Mouse (Mus musculus) gastrocnemius, postnatal 4 days (tissue): Measurements from ENCODE around the gene Vmn1r225. TPM values are rescaled to one million over a fixed set of nuclear protein-coding genes. Genes with fewer than 3 reads are reported as not detected.
"Not testable (repeated sequence)": the region's sequence is repeated elsewhere in the genome, so short reads cannot be mapped to it uniquely, and the experiment has no call there.

Experiments
- DNase-seq, 2 experiments: peaks; one replicate each; pipeline ENCODE4 v3.0.0; 2021 to 2022; ENCODE audit warnings: low spot score in 2 of 2, mixed read lengths in 2 of 2
- long read RNA-seq, 2 experiments: library from polyadenylated mRNA; stranded (forward); transcript quantifications; one replicate each; pipeline ENCODE4 v2.0.0; 2021
- total RNA-seq, 2 experiments: library from RNA; stranded (reverse); gene quantifications; 2 replicates each; pipeline ENCODE4 v1.2.3; 2021

The Vmn1r225 gene
- not detected for total RNA-seq
- long read RNA-seq, experiment 1 = 0 reads
- long read RNA-seq, experiment 2 = 0 reads

- DNase-seq = no peak
Measured at GRCm38 (mm10) chr17:20497858-20498257, at the start of gene Vmn1r225. TSS of gene Vmn1r225 (plus strand) at chr17:20498158.

GRCm38 (mm10) chr17:20473311-20473710, 24.6 kb upstream of the Vmn1r225 start:
- no peak for DNase-seq

GRCm38 (mm10) chr17:20481231-20481630, 16.7 kb upstream of the Vmn1r225 start, which contains the start of gene Vmn2r108:
TSS of gene Vmn2r108 (minus strand) at chr17:20481331.
- DNase-seq = no peak

- DNase-seq = not testable (repeated sequence)
Measured at GRCm38 (mm10) chr17:20508247-20508646, 10.3 kb downstream of the Vmn1r225 start.

Other genes with a start within 250 kb of the Vmn1r225 start
- not detected for gene Vmn2r106, start 212.6 kb upstream of the Vmn1r225 start, total RNA-seq
- not detected for gene Vmn2r107, start 152.9 kb upstream of the Vmn1r225 start, total RNA-seq
- not detected for gene Vmn1r224, start 84.0 kb upstream of the Vmn1r225 start, total RNA-seq
- not detected for gene Vmn2r108, start 16.8 kb upstream of the Vmn1r225 start, total RNA-seq
- not detected for gene Vmn2r109, start 66.6 kb downstream of the Vmn1r225 start, total RNA-seq
- not detected for gene Vmn2r110, start 98.3 kb downstream of the Vmn1r225 start, total RNA-seq
- gene Fpr-rs3, start 126.7 kb downstream of the Vmn1r225 start, total RNA-seq = not detected
- not detected for gene Vmn1r226, start 184.7 kb downstream of the Vmn1r225 start, total RNA-seq
- gene Vmn1r227, start 231.7 kb downstream of the Vmn1r225 start, total RNA-seq = not detected